Mouse (Mus musculus) layer of hippocampus, adult 9-11 months (tissue): ENCODE results near the gene Gm17332.
"Not testable (repeated sequence)": the region's sequence is repeated elsewhere in the genome, so short reads cannot be mapped to it uniquely, and the experiment has no call there.

Experiments used
- DNase-seq: peaks from one replicate; pipeline ENCODE4 v3.0.0; 2022

Gm17332 gene

GRCm38 (mm10) chr11:31182362-31182761, at the start of gene Gm17332:
Gm17332 (minus strand) TSS chr11:31182462.
- DNase-seq: no peak

GRCm38 (mm10) chr11:31229966-31230365, 47.7 kb upstream of the Gm17332 start:
- DNase-seq: no peak

- DNase-seq: no peak
These were observed 43.1 kb upstream of the Gm17332 start for GRCm38 (mm10) chr11:31225359-31225758.

GRCm38 (mm10) chr11:31218009-31218408, 35.7 kb upstream of the Gm17332 start:
- DNase-seq: no peak

- DNase-seq: no peak
These were observed 13.5 kb upstream of the Gm17332 start for GRCm38 (mm10) chr11:31195621-31196363.

- DNase-seq: no peak
These were observed 12.5 kb upstream of the Gm17332 start for GRCm38 (mm10) chr11:31194761-31195160.

GRCm38 (mm10) chr11:31170052-31170646, 12.1 kb downstream of the Gm17332 start:
- DNase-seq: no peak

- peak; percentile 5 for DNase-seq
These were observed 12.9 kb downstream of the Gm17332 start for GRCm38 (mm10) chr11:31169161-31170051.

- no peak for DNase-seq
These were observed 13.5 kb downstream of the Gm17332 start for GRCm38 (mm10) chr11:31168831-31169160.

GRCm38 (mm10) chr11:31157021-31157420, 25.2 kb downstream of the Gm17332 start:
- DNase-seq: no peak

- not testable (repeated sequence) for DNase-seq
These were observed 43.9 kb downstream of the Gm17332 start for GRCm38 (mm10) chr11:31138394-31138793.

- not testable (repeated sequence) for DNase-seq
These were observed 47.4 kb downstream of the Gm17332 start for GRCm38 (mm10) chr11:31134824-31135223.

GRCm38 (mm10) chr11:31133726-31134125, 48.5 kb downstream of the Gm17332 start:
- not testable (repeated sequence) for DNase-seq
